Mouse (Mus musculus): ENCODE results near the gene Dmtf1.
"Not testable (repeated sequence)": the region's sequence is repeated elsewhere in the genome, so short reads cannot be mapped to it uniquely, and the experiment has no call there.

The Dmtf1 gene

DNA sequence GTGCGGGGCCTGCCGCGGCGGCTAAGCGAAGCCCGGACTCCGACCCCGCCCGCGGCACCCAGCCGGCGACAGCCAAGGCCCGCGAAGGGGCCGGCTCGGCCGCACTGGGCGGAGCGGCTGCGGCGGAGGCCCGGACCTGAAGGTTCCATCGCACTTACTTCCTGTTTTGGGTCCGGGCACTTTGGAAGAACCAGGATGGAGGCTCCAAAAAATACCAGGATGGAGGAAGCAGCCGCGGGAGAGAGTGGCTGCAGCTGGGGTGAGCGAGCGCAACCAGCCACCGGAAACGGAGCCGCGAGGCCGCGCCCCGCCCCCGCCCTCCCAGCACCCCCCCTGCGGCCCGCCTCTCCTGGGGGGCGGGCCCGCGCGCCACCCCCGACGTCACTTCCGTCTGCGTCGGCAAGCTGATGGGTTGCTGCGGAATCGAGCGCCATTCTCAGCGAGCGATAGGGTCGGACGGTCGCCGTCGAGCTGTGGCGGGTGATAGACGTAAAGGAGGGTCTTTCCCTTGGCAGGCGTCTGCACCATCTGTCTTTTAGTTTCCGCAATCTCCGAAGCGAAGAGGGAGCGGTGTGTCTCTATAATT, at the start of gene Dmtf1:
Gene Dmtf1 (minus strand): TSS at position 321 of the 586 bp plus-strand sequence.
- in situ Hi-C loops (cut with MboI; ENCODE audit: unreplicated experiment in 2 of 2), result no loop called here

- in situ Hi-C loops (cut with MboI; ENCODE audit: unreplicated experiment in 2 of 2), result no loop called here
These were observed 24.9 kb upstream of the Dmtf1 start for GRCm38 (mm10) chr5:9186467-9186866.

DNA sequence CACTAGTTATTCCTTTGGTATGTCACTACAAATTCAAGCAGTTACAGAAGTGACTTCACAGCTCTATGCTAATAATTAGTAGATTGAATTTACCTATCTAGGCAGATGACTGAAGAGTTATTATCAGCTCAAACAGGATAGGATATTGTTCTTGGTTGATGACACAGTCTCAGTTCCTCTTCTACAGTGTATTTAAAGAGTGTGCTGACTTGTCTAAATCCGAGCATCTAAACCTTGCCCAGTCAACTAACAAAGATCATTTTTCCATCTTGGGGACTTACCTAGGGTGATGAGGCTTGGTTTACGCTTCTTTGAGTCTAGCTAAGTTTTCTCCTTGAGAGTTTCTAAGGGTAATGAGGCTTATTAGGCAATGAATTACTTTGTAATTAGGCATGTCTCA, 11.7 kb upstream of the Dmtf1 start:
- in situ Hi-C loops (cut with MboI; ENCODE audit: unreplicated experiment in 2 of 2), result loop anchor here (5.0 kb wide), 3 partner anchors 89 to 249 kb away; partner anchors contain the start of gene 9330182L06Rik (in 1 of the 2)

DNA sequence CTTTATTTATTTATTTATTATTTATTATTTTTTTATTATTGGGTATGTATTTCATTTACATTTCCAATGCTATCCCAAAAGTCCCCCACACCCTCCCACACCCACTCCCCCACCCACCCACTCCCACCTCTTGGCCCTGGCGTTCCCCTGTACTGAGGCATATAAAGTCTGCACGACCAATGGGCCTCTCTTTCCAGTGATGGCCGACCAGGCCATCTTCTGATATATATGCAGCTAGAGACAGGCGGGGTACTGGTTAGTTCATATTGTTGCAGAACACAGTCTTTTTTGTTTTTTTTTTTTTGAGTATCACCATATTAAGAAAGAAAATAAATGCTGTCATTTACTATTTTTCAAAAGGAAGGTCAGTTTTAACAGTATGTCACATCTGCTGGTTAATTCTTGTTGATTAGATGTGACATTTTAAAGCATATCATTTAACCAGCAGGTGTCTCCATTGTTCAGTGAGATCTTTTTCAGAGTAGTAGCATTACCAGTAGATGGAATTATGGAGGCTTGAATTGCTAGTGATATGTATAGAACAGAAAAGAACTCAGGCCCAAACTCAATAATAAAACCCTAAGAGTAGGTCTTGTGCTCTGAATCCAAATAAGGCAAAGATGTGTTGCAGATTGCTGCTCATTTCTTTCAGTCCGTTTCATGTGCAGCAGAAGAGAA, 7.9 kb upstream of the Dmtf1 start:
- in situ Hi-C loops (cut with MboI; ENCODE audit: unreplicated experiment in 2 of 2), result loop anchor here (5.0 kb wide), 3 partner anchors 93 to 253 kb away; partner anchors contain the start of gene 9330182L06Rik (in 1 of the 2)

- in situ Hi-C loops (cut with MboI; ENCODE audit: unreplicated experiment in 2 of 2), result no loop called here
These were observed 4.8 kb upstream of the Dmtf1 start for GRCm38 (mm10) chr5:9166366-9166765.

DNA sequence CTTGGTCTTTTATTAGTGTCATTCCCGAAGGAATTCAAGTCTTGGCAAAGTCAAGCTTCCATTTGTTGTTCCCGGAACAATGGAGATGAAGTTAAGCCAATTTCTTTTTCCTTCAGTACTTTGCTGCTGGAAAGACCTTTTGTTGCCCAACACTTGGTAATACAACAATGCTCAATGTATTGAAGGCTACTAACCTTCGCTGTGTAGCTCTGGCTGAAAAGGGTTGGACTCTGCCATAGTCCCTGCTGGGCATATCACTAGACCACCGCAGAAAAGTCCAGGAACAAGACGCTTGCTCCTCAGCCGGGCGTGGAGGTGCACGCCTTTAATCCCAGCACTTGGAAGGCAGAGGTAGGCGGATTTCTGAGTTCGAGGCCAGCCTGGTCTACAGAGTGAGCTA, 3.6 kb upstream of the Dmtf1 start:
- in situ Hi-C loops (cut with MboI; ENCODE audit: unreplicated experiment in 2 of 2), result not testable (repeated sequence)

DNA sequence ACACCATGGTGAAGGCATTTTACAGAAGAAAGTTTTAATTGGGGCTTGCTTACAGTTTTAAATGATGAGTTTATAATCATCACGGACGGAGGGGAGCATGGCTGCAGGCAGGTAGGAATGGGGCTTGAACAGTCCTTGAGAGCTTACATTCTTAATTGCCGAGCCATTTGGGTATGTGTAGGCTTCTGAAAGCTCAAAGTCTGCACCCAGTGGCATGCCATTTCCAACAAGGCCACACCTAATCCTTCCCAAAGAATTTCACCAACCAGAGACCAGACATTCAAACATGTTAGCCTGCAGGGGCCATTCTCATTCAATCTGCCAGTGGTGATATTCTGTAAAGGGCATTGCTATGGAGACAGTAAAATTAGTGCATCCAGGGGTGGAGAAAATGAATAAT, 1.8 kb upstream of the Dmtf1 start:
- in situ Hi-C loops (cut with MboI; ENCODE audit: unreplicated experiment in 2 of 2), result no loop called here

GRCm38 (mm10) chr5:9162088-9162487, 512 bp upstream of the Dmtf1 start:
- in situ Hi-C loops (cut with MboI; ENCODE audit: unreplicated experiment in 2 of 2), result no loop called here

GRCm38 (mm10) chr5:9160831-9161455, 633 bp downstream of the Dmtf1 start:
- in situ Hi-C loops (cut with MboI; ENCODE audit: unreplicated experiment in 2 of 2), result no loop called here

GRCm38 (mm10) chr5:9157336-9157735, 4.2 kb downstream of the Dmtf1 start:
- in situ Hi-C loops (cut with MboI; ENCODE audit: unreplicated experiment in 2 of 2), result loop anchor here in 1 of 2 experiments (5.0 kb wide), 1 partner anchor 35 kb away; no protein-coding TSS in a partner anchor

- in situ Hi-C loops (cut with MboI; ENCODE audit: unreplicated experiment in 2 of 2), result loop anchor here in 1 of 2 experiments (5.0 kb wide), 1 partner anchor 34 kb away; no protein-coding TSS in a partner anchor
These were observed 4.8 kb downstream of the Dmtf1 start for GRCm38 (mm10) chr5:9156746-9157145.

GRCm38 (mm10) chr5:9149273-9149850, 12.2 kb downstream of the Dmtf1 start:
- in situ Hi-C loops (cut with MboI; ENCODE audit: unreplicated experiment in 2 of 2), result loop anchor here in 1 of 2 experiments (25.0 kb wide), 1 partner anchor 1488 kb away; no protein-coding TSS in a partner anchor

DNA sequence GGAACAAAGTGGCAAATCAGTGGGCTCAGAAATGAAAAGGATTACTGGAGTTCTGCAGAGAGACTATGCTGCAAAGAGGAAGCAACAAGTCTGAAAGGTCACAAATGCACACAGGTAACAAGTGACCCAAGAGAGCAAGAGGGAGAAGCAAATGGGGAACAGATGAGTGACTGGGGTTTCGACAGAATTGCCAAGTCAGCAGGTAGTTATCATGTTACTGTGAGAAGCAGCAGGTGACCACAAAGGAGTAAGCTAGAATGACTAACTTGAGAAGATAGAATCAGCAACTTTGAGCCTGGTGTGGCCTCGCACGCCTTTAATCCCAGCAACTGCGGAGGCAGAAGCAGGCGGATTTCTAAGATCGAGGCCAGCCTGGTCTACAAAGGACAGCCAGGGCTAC, 19.2 kb downstream of the Dmtf1 start:
- in situ Hi-C loops (cut with MboI; ENCODE audit: unreplicated experiment in 2 of 2), result loop anchor here in 1 of 2 experiments (25.0 kb wide), 1 partner anchor 1495 kb away; no protein-coding TSS in a partner anchor

- in situ Hi-C loops (cut with MboI; ENCODE audit: unreplicated experiment in 2 of 2), result loop anchor here in 1 of 2 experiments (25.0 kb wide), 1 partner anchor 1497 kb away; no protein-coding TSS in a partner anchor
These were observed 20.9 kb downstream of the Dmtf1 start for GRCm38 (mm10) chr5:9140724-9141123.

DNA sequence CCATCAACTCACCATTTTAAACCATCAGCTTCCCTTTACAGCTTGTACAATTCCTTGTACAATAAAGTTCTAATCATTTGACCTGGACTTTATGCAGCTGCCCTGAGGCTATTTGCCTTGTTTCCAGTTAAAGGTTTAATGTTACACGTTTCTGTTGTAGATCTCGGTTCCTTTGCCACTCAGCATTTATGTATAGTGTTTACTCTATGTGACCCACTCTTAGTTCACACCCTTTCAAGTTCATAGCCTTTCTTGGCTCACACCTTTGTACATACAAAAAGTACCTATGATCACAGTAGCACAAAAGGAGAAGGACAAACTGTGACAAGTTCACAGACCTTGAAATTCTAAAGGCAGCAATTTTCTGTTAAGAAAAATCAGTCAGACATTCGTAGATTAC, 26.0 kb downstream of the Dmtf1 start:
- in situ Hi-C loops (cut with MboI; ENCODE audit: unreplicated experiment in 2 of 2), result loop anchor here in 1 of 2 experiments (25.0 kb wide), 1 partner anchor 1502 kb away; no protein-coding TSS in a partner anchor

- in situ Hi-C loops (cut with MboI; ENCODE audit: unreplicated experiment in 2 of 2), result loop anchor here in 1 of 2 experiments (25.0 kb wide), 1 partner anchor 1506 kb away; no protein-coding TSS in a partner anchor
These were observed 29.8 kb downstream of the Dmtf1 start for GRCm38 (mm10) chr5:9131786-9132185.

GRCm38 (mm10) chr5:9128566-9128965, 33.0 kb downstream of the Dmtf1 start:
- in situ Hi-C loops (cut with MboI; ENCODE audit: unreplicated experiment in 2 of 2), result loop anchor here in 1 of 2 experiments (10.0 to 25.0 kb wide), 2 partner anchors 164 to 1509 kb away; no protein-coding TSS in a partner anchor

DNA sequence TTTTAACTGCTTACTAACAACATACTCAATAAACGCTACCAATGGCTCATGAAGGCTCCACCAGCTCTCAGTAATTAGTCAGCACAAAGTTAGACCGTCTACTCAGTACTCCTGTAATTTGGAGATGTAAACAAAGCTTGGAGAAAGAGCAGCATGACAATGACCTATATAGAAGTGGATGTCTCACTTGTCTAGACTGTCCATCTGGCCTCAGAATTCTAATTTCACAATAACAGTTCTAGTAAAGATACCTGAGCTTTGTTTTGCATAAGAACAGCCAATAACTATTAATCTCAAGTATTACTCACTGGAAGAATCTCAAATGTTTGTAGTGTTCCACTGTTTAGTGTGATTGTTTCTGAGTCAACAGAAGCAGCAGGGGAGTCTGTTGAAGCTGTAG, 37.4 kb downstream of the Dmtf1 start:
- in situ Hi-C loops (cut with MboI; ENCODE audit: unreplicated experiment in 2 of 2), result loop anchor here in 1 of 2 experiments (5.0 to 10.0 kb wide), 2 partner anchors 33 to 159 kb away; no protein-coding TSS in a partner anchor

DNA sequence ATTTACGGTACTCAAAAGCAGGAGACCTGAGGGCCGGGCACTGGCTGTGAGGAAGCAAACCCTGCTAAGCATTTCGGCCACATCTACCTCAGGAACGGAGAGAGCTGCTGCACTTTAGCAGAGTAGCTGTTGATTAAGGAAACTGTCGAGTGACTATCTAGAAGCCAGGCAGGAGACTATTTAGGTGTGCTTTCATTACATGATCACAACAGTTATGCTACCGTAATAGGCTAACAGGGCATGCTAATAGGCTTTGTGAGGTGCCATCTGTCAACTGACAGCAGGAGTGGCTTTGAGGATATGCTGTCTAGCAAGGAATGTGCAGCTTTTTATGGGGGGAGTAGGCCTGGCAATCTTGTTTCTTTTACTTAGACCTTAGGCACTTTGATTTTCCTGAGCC, 47.4 kb downstream of the Dmtf1 start:
- in situ Hi-C loops (cut with MboI; ENCODE audit: unreplicated experiment in 2 of 2), result loop anchor here (5.0 to 10.0 kb wide), 3 partner anchors 49 to 247 kb away; partner anchors contain the start of gene Crot (in 1 of the 2)

DNA sequence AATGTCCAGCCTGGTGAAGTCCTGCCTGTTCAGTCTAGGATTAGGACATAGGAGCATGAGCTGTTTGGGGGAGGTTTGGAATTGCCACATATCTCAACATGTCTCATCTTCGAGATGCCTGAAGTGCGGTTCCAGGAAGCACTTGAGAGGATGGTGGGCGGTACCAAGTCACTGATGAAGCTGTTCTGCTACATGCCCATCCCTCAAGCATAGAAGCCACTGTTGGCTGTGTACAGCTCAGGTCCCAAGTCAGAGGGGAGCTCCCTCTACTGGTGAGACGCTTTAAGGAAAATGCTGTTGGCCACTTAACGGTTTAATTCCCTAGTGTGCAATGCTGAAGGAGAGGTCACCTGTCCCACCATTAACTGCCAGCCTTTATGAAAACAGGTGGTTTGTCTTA, 49.8 kb downstream of the Dmtf1 start:
- in situ Hi-C loops (cut with MboI; ENCODE audit: unreplicated experiment in 2 of 2), result loop anchor here (5.0 to 10.0 kb wide), 3 partner anchors 47 to 244 kb away; partner anchors contain the start of gene Crot (in 1 of the 2)

Data from v-Abl transformed pro-B cells (cell line).